8 mouse cellular contexts compared by ENCODE assay signal in the genomic region with DNA sequence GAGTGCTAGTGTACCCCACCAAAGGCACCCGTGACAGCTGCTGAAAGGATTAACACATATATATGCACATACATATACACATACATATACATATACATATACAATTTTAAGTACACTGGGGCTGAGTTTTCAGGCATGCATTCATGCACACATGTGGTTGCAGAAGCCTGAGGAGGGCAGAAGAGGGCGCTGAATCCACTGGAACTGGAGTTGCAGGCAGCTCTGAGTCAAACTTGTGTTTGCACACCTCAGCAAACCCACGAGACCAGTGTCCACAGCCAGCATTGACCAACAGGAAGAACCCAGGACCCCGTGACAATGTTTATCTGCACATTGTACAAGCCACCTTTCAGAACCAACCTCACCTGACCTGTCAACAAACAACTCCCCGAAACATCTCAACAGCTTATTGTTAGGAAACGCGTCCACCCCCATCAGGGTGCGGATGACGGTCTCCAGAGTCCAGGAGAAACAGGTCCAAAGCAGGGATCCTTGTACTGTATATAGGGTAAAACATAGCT. TPM values are rescaled to one million over a fixed set of nuclear protein-coding genes. Genes with fewer than 3 reads are reported as not detected.
DNase-seq lines count a peak whose midpoint lies in the region; ATAC-seq lines count a peak whose summit lies in the region.

No protein-coding gene starts in this region.

- no peak overlapping the region for H3K9ac ChIP-seq in kidney, embryonic 16.5 days (replicated peaks; ENCODE audit: low read length)
- H3K9ac ChIP-seq in liver, embryonic 12.5 days = no peak overlapping the region

- H3K27me3 ChIP-seq in kidney, embryonic 16.5 days (ENCODE audit: insufficient read depth, low read length) = no peaks in the 10 kb centered on the region
- no peaks in the 10 kb centered on the region for H3K27me3 ChIP-seq in liver, embryonic 12.5 days (replicated peaks)
- no peaks in the 10 kb centered on the region for H3K27me3 ChIP-seq in splenic B cell, adult 2 months (ENCODE audit: control insufficient read depth, insufficient read depth, low read length, poor library complexity, severe bottlenecking)

- no peak overlapping the region for H3K4me2 ChIP-seq in kidney, embryonic 16.5 days (replicated peaks; ENCODE audit: low read depth, low read length)
- peak overlapping the region; percentile 22; the same call in 1 of the 2 replicates for H3K4me2 ChIP-seq in liver, embryonic 12.5 days

- DNase-seq in kidney, adult 18-20 months = peak; percentile 9
- DNase-seq in NIH3T3 (ENCODE audit: low read depth) = peak; percentile 58
- DNase-seq in splenic B cell, adult 2 months (ENCODE audit: low read depth, low spot score) = peak; percentile 54
- DNase-seq in ovary, adult 18-20 months (ENCODE audit: low spot score) = no peak
- DNase-seq in cerebellum, adult 11 months = no peak
- DNase-seq in right cerebral cortex, postnatal 4 days = no peak

- WGBS in kidney, embryonic 16.5 days = 70% methylated on average over 9 of the region's 9 CpGs
- WGBS in liver, embryonic 12.5 days (ENCODE audit: insufficient replicate concordance) = 58% methylated on average over 9 of the region's 9 CpGs

- H3K4me3 ChIP-seq in kidney, embryonic 16.5 days (ENCODE audit: low read length) = no peak overlapping the region
- H3K4me3 ChIP-seq in liver, embryonic 12.5 days = no peak overlapping the region

- H3K9me3 ChIP-seq in kidney, embryonic 16.5 days (ENCODE audit: low read length) = no peaks in the 10 kb centered on the region
- no peaks in the 10 kb centered on the region for H3K9me3 ChIP-seq in liver, embryonic 12.5 days (replicated peaks)

- no peaks in the 10 kb centered on the region for H3K36me3 ChIP-seq in kidney, embryonic 16.5 days (ENCODE audit: insufficient read depth, low read length)
- H3K36me3 ChIP-seq in liver, embryonic 12.5 days = no peaks in the 10 kb centered on the region
- no peaks in the 10 kb centered on the region for H3K36me3 ChIP-seq in splenic B cell, adult 2 months (ENCODE audit: control insufficient read depth, insufficient read depth, low read length, poor library complexity, severe bottlenecking)

- H3K4me1 ChIP-seq in kidney, embryonic 16.5 days (ENCODE audit: insufficient read depth, low read length) = peaks cover 15% of the 10 kb centered on the region
- peaks cover 74% of the 10 kb centered on the region for H3K4me1 ChIP-seq in liver, embryonic 12.5 days

- H3K27ac ChIP-seq in kidney, embryonic 16.5 days (ENCODE audit: low read length) = no peak overlapping the region; the same call in 1 of the 2 replicates
- peak overlapping the region; percentile 70 for H3K27ac ChIP-seq in liver, embryonic 12.5 days

- no peak for ATAC-seq in kidney, embryonic 16.5 days (ENCODE audit: low FRiP score, low TSS enrichment)
- no peak for ATAC-seq in liver, embryonic 12.5 days

RNA-seq across cellular contexts. Expression of a gene that starts 32.2 kb away (rescaled TPM):
- 15.9 and 16.9 TPM in 2 replicates for polyA plus RNA-seq in kidney, embryonic 16.5 days (2015; fragmentation: Nextera tagmentation; extraction: Ambion mirVana)
- 13.1 and 14.6 TPM in 2 replicates for polyA plus RNA-seq in liver, embryonic 12.5 days (2016; fragmentation: Nextera tagmentation; extraction: Ambion mirVana)

RNA-seq across cellular contexts. Expression of a gene that starts 58.4 kb away (rescaled TPM):
- 10.6 and 12.1 TPM in 2 replicates for polyA plus RNA-seq in kidney, embryonic 16.5 days (2015; fragmentation: Nextera tagmentation; extraction: Ambion mirVana)
- 0.15 and 0.42 TPM in 2 replicates for polyA plus RNA-seq in liver, embryonic 12.5 days (2016; fragmentation: Nextera tagmentation; extraction: Ambion mirVana)

Comparison
In these comparisons a context has a peak if more than half of its experiments do, and no peak if none do; other contexts are left out.
1. DNase-seq: peak in kidney, adult 18-20 months (single experiment), NIH3T3 (single experiment) and splenic B cell, adult 2 months (single experiment); none in ovary, adult 18-20 months (single experiment), cerebellum, adult 11 months (single experiment) and right cerebral cortex, postnatal 4 days (single experiment).